Mouse (Mus musculus) macrophage (primary cell): ENCODE measurements around the gene Hsd11b2. TPM values are rescaled to one million over a fixed set of nuclear protein-coding genes. Genes with fewer than 3 reads are reported as not detected.
A peak's percentile ranks its signal among the peaks of the same experiment; 100 is the strongest.

Experiments
- H3K27ac ChIP-seq: fragments of 350-480 bp; formaldehyde crosslinking; 2 replicates; pipeline ENCODE4 v1.9.0; 2021
- H3K36me3 ChIP-seq: fragments of 350-480 bp; formaldehyde crosslinking; 2 replicates; pipeline ENCODE4 v1.9.0; 2021; ENCODE audit errors: inconsistent target
- H3K4me3 ChIP-seq: fragments of 350-480 bp; formaldehyde crosslinking; 2 replicates; pipeline ENCODE4 v1.9.0; 2021; ENCODE audit errors: inconsistent target
- H3K79me2 ChIP-seq: fragments of 350-480 bp; formaldehyde crosslinking; 2 replicates; pipeline ENCODE4 v1.9.0; 2021; ENCODE audit errors: inconsistent target
- WGBS: methylation state at CpG from one replicate; pipeline ENCODE4 v1.1.7; 2026; ENCODE audit warnings: inconsistent platforms; ENCODE audit not compliant: missing documents; 5-methylcytosine and 5-hydroxymethylcytosine counted together
- polyA plus RNA-seq: library from polyadenylated mRNA; stranded (reverse); fragments of 250-400 nt; gene quantifications from 3 replicates; pipeline ENCODE4 v1.2.4, GENCODE M21; 2018; ENCODE audit warnings: inconsistent platforms

Hsd11b2 gene
- polyA plus RNA-seq, 1 experiment from 2014 or later = not detected

DNA sequence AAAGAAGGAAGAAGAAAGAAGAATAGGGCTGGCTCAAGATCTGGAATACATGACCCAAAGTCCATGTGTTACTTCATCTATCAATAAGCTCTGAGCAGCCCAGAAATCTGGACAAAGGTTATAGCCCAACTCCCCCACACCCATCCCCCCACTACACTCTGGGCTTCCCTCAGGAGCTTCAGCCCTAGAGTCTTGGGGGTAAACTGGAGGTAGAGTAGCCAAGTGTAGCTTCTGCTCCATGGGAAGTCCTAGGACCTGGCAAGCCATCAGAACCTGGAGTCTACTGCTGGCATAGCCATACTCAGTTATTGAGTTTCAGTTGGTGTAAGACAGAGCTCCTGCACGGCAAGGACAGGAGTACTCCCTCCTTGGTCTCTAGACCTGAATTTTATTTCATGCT lies 31.0 kb downstream of the Hsd11b2 start:
- 93% methylated on average over 1 of the region's 1 CpGs for WGBS
- Histone ChIP-seq H3K79me2 (peaks cover 100% of the 10 kb centered on the region), H3K36me3 (peaks cover 4% of the 10 kb centered on the region; the same call in 1 of the 2 replicates), H3K27ac (0 out of 2 replicates have a peak overlapping the region, but pooled peaks have one; percentile 5), H3K4me3 (no peak overlapping the region)

DNA sequence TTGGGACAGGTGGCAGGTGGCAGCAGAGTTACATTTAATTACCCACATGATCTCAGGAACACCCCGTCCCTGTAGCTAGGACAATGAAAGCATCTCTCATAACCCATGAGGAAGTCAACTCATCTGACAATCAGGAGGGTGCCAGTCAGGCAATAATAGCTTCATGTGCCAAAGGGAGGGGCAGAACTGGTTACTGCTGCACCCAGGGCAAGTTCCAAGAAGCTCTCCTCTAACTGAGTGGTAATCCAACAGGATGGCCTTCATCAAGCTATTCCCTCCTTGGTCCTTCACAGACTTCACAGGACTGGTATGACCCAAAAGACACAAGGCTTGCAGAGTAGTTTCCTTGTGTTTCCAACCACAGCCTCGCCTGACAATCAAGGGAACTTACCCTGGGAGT lies 31.5 kb downstream of the Hsd11b2 start:
- Histone ChIP-seq H3K79me2 (peaks cover 100% of the 10 kb centered on the region), H3K4me3 (no peak overlapping the region), H3K27ac (peak overlapping the region; percentile 5; the same call in 1 of the 2 replicates), H3K36me3 (peaks cover 4% of the 10 kb centered on the region; the same call in 1 of the 2 replicates)
- 62% methylated on average over 2 of the region's 2 CpGs for WGBS

GRCm38 (mm10) chr8:105552032-105552431 lies 33.5 kb downstream of the Hsd11b2 start:
- Histone ChIP-seq H3K4me3 (no peak overlapping the region), H3K36me3 (peaks cover 4% of the 10 kb centered on the region; the same call in 1 of the 2 replicates), H3K79me2 (peaks cover 100% of the 10 kb centered on the region), H3K27ac (peak overlapping the region; percentile 19; the same call in 1 of the 2 replicates)
- 94% methylated on average over 2 of the region's 2 CpGs for WGBS

- Histone ChIP-seq H3K4me3 (no peak overlapping the region), H3K36me3 (peaks cover 4% of the 10 kb centered on the region; the same call in 1 of the 2 replicates), H3K27ac (peak overlapping the region; percentile 19; the same call in 1 of the 2 replicates), H3K79me2 (peaks cover 100% of the 10 kb centered on the region)
- WGBS = 88% methylated on average over 1 of the region's 1 CpGs
These were observed 34.3 kb downstream of the Hsd11b2 start for GRCm38 (mm10) chr8:105552824-105553223.

DNA sequence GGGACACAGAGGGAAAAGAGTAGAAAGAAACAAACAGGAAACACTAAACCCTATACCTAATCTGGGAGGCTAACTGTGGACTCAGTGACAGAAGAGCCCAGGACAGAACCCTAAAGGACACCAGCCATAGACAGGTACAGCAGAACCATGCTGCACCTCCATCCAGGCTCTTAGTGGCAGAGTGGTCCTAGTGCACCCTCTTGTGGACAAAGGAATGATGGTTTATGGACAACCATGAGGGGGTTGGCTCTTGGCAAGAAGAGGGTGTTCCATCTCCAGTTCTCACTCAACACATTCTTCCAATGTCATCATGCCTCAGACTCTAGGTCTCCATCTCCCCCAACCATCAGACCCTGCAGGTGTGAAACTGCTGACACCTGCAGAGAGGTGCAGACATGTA lies 35.5 kb downstream of the Hsd11b2 start:
- Histone ChIP-seq H3K79me2 (peaks cover 100% of the 10 kb centered on the region), H3K4me3 (no peak overlapping the region), H3K36me3 (peaks cover 15% of the 10 kb centered on the region; the same call in 1 of the 2 replicates)

DNA sequence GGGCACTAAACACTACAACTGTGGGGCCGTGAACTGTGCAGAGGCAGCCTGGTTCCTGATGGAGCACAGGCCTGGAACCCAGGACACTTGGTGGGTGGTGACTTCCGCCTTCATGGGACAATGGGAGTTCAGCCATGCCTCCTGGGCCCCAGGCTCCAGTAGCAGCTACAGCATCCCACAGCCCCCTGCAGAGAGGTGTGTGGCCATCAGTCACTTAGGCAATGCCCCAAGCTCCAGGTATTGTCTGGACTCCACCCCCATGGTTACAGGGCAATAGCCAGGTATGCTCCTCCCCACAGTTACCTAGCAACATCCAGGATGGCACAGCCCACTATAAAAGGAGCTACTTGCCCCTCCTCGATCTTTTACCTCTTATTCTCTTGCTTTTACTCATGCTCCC lies 36.7 kb downstream of the Hsd11b2 start:
- Histone ChIP-seq H3K36me3 (peaks cover 26% of the 10 kb centered on the region; the same call in 1 of the 2 replicates), H3K4me3 (no peak overlapping the region), H3K79me2 (peaks cover 100% of the 10 kb centered on the region), H3K27ac (no peak overlapping the region)
- 85% methylated on average over 2 of the region's 3 CpGs for WGBS

More for the DNA sequence above, 35.5 kb downstream of the Hsd11b2 start:
- H3K27ac ChIP-seq = no peak overlapping the region

DNA sequence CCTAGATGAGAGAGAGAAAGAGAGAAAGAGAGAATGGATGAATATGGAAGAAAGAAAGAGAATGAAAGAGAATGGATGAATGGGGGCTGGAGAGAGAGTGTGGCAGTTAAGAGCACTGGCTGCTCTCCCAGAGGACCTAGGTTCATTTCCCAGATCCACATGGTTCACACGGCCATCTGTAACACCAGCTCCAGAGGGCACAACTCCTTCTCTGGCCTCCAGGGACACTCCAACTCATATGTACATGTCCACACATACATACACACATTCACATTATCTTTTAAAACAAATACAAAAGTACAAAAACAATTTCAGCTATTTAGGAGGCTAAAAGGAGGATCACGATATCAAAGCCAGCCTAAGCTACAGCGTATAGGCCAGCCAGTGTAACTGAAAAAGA lies 44.3 kb downstream of the Hsd11b2 start:
- H3K27ac ChIP-seq = no peak overlapping the region
- H3K79me2 ChIP-seq = peaks cover 79% of the 10 kb centered on the region
- WGBS = 84% methylated on average over 3 of the region's 3 CpGs
- no peak overlapping the region for H3K4me3 ChIP-seq
- H3K36me3 ChIP-seq = peaks cover 29% of the 10 kb centered on the region; the same call in 1 of the 2 replicates

DNA sequence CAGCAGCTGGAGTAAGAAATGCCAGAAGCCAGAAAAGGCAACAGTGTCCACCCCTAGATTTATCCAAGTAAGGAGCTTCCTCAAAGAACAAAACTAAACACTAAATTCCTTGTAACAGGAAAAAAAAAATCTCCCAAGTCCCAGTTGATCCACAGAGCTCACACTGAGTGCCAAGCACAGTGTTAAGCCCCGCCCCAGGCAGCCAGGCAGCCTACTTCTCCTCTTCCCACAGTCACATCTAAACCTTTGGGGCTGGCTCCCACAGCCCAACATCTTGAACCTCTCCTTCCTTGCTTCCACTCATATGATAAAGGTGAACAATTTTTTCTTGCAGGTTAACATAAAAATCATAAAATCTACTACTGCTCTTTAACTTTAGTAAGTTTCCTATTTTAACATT lies 45.3 kb downstream of the Hsd11b2 start:
- H3K36me3 ChIP-seq = peaks cover 19% of the 10 kb centered on the region; the same call in 1 of the 2 replicates
- no peak overlapping the region for H3K4me3 ChIP-seq
- no peak overlapping the region for H3K27ac ChIP-seq
- peaks cover 69% of the 10 kb centered on the region for H3K79me2 ChIP-seq
- 88% methylated on average over 1 of the region's 1 CpGs for WGBS

GRCm38 (mm10) chr8:105564573-105565229 lies 46.1 kb downstream of the Hsd11b2 start:
- Histone ChIP-seq H3K4me3 (peak overlapping the region; percentile 97), H3K79me2 (peaks cover 61% of the 10 kb centered on the region), H3K36me3 (peaks cover 11% of the 10 kb centered on the region; the same call in 1 of the 2 replicates), H3K27ac (peak overlapping the region; percentile 92)
- WGBS = 1% methylated on average over 9 of the region's 9 CpGs

DNA sequence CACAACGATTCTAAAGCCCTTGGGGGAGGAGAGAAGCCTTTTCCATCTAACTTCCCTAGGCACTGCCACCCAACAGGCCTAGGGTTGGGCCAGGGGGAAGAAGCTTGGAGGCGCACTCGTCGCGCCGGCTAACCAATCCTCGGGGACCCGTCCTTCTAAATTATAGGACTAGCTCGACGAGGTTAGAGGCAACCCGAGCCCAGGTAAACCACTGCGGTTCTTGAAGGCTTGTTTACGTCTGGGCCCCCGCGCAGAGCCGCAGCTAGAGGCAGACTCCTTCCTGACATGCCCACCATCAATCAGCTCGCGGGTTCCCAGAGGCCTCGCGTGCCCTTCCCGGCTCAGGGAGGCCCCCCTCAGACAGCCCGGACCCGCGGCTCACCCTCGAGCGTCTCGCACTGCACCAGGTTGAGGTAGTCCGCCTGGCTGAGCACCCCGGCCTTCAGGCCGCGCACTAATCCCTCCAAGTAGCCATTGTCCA lies 46.9 kb downstream of the Hsd11b2 start:
- Histone ChIP-seq H3K36me3 (peaks cover 6% of the 10 kb centered on the region; the same call in 1 of the 2 replicates), H3K27ac (peak overlapping the region; percentile 92), H3K4me3 (peak overlapping the region; percentile 97), H3K79me2 (peaks cover 53% of the 10 kb centered on the region)
- WGBS = 0% methylated on average over 31 of the region's 31 CpGs

DNA sequence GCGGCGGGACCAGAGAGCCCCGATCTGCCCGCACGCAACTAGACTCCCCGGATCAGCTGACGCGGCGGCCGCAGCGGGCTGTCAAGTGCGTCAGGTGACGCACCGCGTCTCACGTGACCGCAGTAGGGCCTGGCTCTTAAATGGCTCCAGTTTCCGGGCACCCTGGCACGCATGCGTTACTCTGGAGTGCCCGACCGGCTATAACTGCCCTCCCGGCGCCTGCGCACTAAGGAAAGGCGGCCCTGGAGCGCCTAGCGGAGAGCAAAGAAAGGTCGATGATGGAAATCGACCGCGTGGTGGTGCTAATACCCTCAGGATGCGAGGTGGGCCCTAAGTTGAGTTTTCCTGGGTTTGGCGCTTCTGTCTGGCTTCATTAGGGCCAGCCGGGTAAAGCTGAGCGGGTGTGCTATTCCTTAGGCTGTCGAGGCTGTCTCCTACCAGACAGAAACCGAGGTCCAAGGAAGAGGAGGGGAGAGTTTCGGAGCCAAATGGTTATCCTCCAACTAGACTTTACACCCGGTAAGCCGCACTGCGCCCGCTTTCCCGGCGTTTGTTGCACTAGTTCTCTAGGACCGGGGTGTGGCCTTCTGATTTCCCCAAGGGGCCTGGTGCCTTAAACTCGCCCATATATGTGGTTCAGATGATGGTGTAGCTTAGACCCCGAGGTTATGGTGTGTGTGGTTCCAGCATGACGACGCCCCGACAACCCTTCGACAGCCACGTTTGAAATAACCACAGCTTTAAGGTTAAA lies 47.6 kb downstream of the Hsd11b2 start, which contains the start of gene Atp6v0d1:
Gene Atp6v0d1, minus strand, starts transcription at position 96 of the 751 bp plus-strand sequence.
- Histone ChIP-seq H3K36me3 (peaks cover 6% of the 10 kb centered on the region; the same call in 1 of the 2 replicates), H3K27ac (peak within 1 kb of the TSS; percentile 92), H3K4me3 (peak within 1 kb of the TSS; percentile 97), H3K79me2 (peaks cover 47% of the 10 kb centered on the region)
- 2% methylated on average over 53 of the region's 53 CpGs for WGBS

GRCm38 (mm10) chr8:105566703-105567595 lies 48.4 kb downstream of the Hsd11b2 start:
- H3K27ac ChIP-seq = peak overlapping the region; percentile 62
- H3K36me3 ChIP-seq = peaks cover 6% of the 10 kb centered on the region; the same call in 1 of the 2 replicates
- peaks cover 38% of the 10 kb centered on the region for H3K79me2 ChIP-seq
- WGBS = 21% methylated on average over 27 of the region's 27 CpGs
- peak overlapping the region; percentile 61 for H3K4me3 ChIP-seq

DNA sequence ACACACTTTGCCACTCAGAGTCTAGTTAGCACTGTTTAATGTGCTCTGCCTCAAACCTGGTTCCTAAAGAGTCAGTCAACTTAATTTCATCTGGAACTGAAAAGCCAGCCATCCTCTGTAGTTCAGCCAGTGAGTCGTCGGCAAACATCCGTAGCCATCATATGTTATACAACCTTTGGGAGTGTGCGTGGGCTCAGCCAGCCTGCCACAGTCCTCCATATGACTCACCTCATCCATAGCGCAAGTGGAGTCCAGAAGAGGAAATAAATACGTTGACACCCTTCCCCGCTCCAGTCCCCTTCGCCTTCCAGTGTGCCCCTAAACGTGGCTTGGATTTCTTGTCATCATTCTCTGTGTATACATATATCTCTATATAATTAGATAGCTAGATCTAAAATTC lies 53.3 kb downstream of the Hsd11b2 start:
- no peaks in the 10 kb centered on the region for H3K36me3 ChIP-seq
- no peak overlapping the region for H3K4me3 ChIP-seq
- 65% methylated on average over 9 of the region's 9 CpGs for WGBS
- no peaks in the 10 kb centered on the region; the same call in 1 of the 2 replicates for H3K79me2 ChIP-seq
- no peak overlapping the region for H3K27ac ChIP-seq

GRCm38 (mm10) chr8:105573427-105573826 lies 54.9 kb downstream of the Hsd11b2 start:
- H3K4me3 ChIP-seq = no peak overlapping the region
- no peaks in the 10 kb centered on the region for H3K36me3 ChIP-seq
- H3K79me2 ChIP-seq = no peaks in the 10 kb centered on the region
- H3K27ac ChIP-seq = no peak overlapping the region
